Mouse (Mus musculus): ENCODE data around the gene Mta3. TPM values are rescaled to one million over a fixed set of nuclear protein-coding genes. Genes with fewer than 3 reads are reported as not detected.
A peak's percentile ranks its signal among the peaks of the same experiment; 100 is the strongest.

The Mta3 gene
- total RNA-seq, 2 experiments from 2014 or later: 77.5 to 86.3 TPM

- ATAC-seq (replicated peaks; ENCODE audit: low FRiP score, low TSS enrichment, poor library complexity, severe bottlenecking): no peak
Observed at GRCm38 (mm10) chr17:83799506-83800050, 93.6 kb downstream of the Mta3 start.

GRCm38 (mm10) chr17:83803987-83804386 lies 98.0 kb downstream of the Mta3 start:
- ATAC-seq (replicated peaks; ENCODE audit: low FRiP score, low TSS enrichment, poor library complexity, severe bottlenecking): no peak

- ATAC-seq (replicated peaks; ENCODE audit: low FRiP score, low TSS enrichment, poor library complexity, severe bottlenecking): no peak
Observed at GRCm38 (mm10) chr17:83805078-83805477, 99.1 kb downstream of the Mta3 start.

- peak; percentile 51 for ATAC-seq (replicated peaks; ENCODE audit: low FRiP score, low TSS enrichment, poor library complexity, severe bottlenecking)
Observed at GRCm38 (mm10) chr17:83807345-83807744, 101.4 kb downstream of the Mta3 start.

GRCm38 (mm10) chr17:83807778-83808398 lies 101.9 kb downstream of the Mta3 start:
- peak; percentile 32 for ATAC-seq (replicated peaks; ENCODE audit: low FRiP score, low TSS enrichment, poor library complexity, severe bottlenecking)

GRCm38 (mm10) chr17:83808476-83809098 lies 102.6 kb downstream of the Mta3 start:
- ATAC-seq (replicated peaks; ENCODE audit: low FRiP score, low TSS enrichment, poor library complexity, severe bottlenecking): no peak

GRCm38 (mm10) chr17:83809197-83809829 lies 103.3 kb downstream of the Mta3 start:
- peak; percentile 81 for ATAC-seq (replicated peaks; ENCODE audit: low FRiP score, low TSS enrichment, poor library complexity, severe bottlenecking)

- ATAC-seq (replicated peaks; ENCODE audit: low FRiP score, low TSS enrichment, poor library complexity, severe bottlenecking): no peak
Observed at GRCm38 (mm10) chr17:83810285-83810684, 104.3 kb downstream of the Mta3 start.

- no peak for ATAC-seq (replicated peaks; ENCODE audit: low FRiP score, low TSS enrichment, poor library complexity, severe bottlenecking)
Observed at GRCm38 (mm10) chr17:83812200-83812944, 106.4 kb downstream of the Mta3 start.

GRCm38 (mm10) chr17:83813050-83813449 lies 107.1 kb downstream of the Mta3 start:
- peak; percentile 35 for ATAC-seq (replicated peaks; ENCODE audit: low FRiP score, low TSS enrichment, poor library complexity, severe bottlenecking)

- peak; percentile 31; the same call in 1 of the 2 replicates for ATAC-seq (replicated peaks; ENCODE audit: low FRiP score, low TSS enrichment, poor library complexity, severe bottlenecking)
Observed at GRCm38 (mm10) chr17:83816996-83817395, 111.0 kb downstream of the Mta3 start.

- ATAC-seq (replicated peaks; ENCODE audit: low FRiP score, low TSS enrichment, poor library complexity, severe bottlenecking): 0 out of 2 replicates have a peak, but pooled peaks have one; percentile 31
Observed at GRCm38 (mm10) chr17:83819503-83819902, 113.5 kb downstream of the Mta3 start.

GRCm38 (mm10) chr17:83820701-83821100 lies 114.7 kb downstream of the Mta3 start:
- no peak for ATAC-seq (replicated peaks; ENCODE audit: low FRiP score, low TSS enrichment, poor library complexity, severe bottlenecking)

GRCm38 (mm10) chr17:83821876-83822275 lies 115.9 kb downstream of the Mta3 start:
- no peak for ATAC-seq (replicated peaks; ENCODE audit: low FRiP score, low TSS enrichment, poor library complexity, severe bottlenecking)

- no peak for ATAC-seq (replicated peaks; ENCODE audit: low FRiP score, low TSS enrichment, poor library complexity, severe bottlenecking)
Observed at GRCm38 (mm10) chr17:83823835-83824234, 117.9 kb downstream of the Mta3 start.

GRCm38 (mm10) chr17:83829356-83829755 lies 123.4 kb downstream of the Mta3 start:
- no peak for ATAC-seq (replicated peaks; ENCODE audit: low FRiP score, low TSS enrichment, poor library complexity, severe bottlenecking)

GRCm38 (mm10) chr17:83830616-83831292 lies 124.8 kb downstream of the Mta3 start:
- no peak for ATAC-seq (replicated peaks; ENCODE audit: low FRiP score, low TSS enrichment, poor library complexity, severe bottlenecking)

- no peak for ATAC-seq (replicated peaks; ENCODE audit: low FRiP score, low TSS enrichment, poor library complexity, severe bottlenecking)
Observed at GRCm38 (mm10) chr17:83834120-83834519, 128.2 kb downstream of the Mta3 start.

GRCm38 (mm10) chr17:83836048-83836447 lies 130.1 kb downstream of the Mta3 start:
- ATAC-seq (replicated peaks; ENCODE audit: low FRiP score, low TSS enrichment, poor library complexity, severe bottlenecking): no peak
